Mouse (Mus musculus) lung, adult 2 months (tissue): Measurements from ENCODE around the gene Reps2. TPM values are rescaled to one million over a fixed set of nuclear protein-coding genes. Genes with fewer than 3 reads are reported as not detected.

ENCODE experiments used
- DNase-seq: peaks from one replicate; pipeline ENCODE4 v3.0.0; 2022
- H3K4me1 ChIP-seq: fragments of 200-500 bp; 2 replicates; pipeline ENCODE4 v1.6.1; 2011; ENCODE audit warnings: low read length; ENCODE audit not compliant: control insufficient read depth, insufficient read depth
- H3K4me3 ChIP-seq: fragments of 200-500 bp; replicated peaks from 2 replicates; pipeline ENCODE3; 2011; ENCODE audit warnings: low read depth, mild to moderate bottlenecking, control low read depth, low read length; ENCODE audit errors: extremely low read depth
- CTCF ChIP-seq: fragments of 200-500 bp; IDR thresholded peaks from 2 replicates; pipeline ENCODE4 v1.5.1; 2011; ENCODE audit warnings: mild to moderate bottlenecking, low read length, control low read depth; ENCODE audit not compliant: insufficient read depth
- POLR2A ChIP-seq: fragments of 200-500 bp; IDR thresholded peaks from 2 replicates; pipeline ENCODE4 v1.6.1; 2011; ENCODE audit warnings: low read depth, mild to moderate bottlenecking, control low read depth, low read length, borderline replicate concordance; ENCODE audit errors: extremely low read depth
- WGBS: fragments of 180-500 bp; shearing (Covaris S2); methylation state at CpG from one replicate; pipeline ENCODE4 v1.1.7; 2018; 5-methylcytosine and 5-hydroxymethylcytosine counted together
- polyA plus RNA-seq: library from polyadenylated mRNA; depleted of rRNA; stranded (reverse); fragments of >200 nt; gene quantifications from 2 replicates; pipeline ENCODE4 v1.2.3, GENCODE M21; 2012

Gene Reps2
- polyA plus RNA-seq, 1 experiment, result 7.7 TPM

- no peak for TF ChIP-seq CTCF
- no peak for TF ChIP-seq POLR2A
- 64% methylated on average over 7 of the region's 7 CpGs for WGBS
- DNase-seq, result no peak
- Histone ChIP-seq H3K4me1 (no peaks in the 10 kb centered on the region), H3K4me3 (no peak overlapping the region)
These were observed 189.5 kb downstream of the Reps2 start for GRCm38 (mm10) chrX:162453821-162454402.

- no peaks in the 10 kb centered on the region for H3K4me1 ChIP-seq
- no peak overlapping the region for H3K4me3 ChIP-seq
- no peak for TF ChIP-seq CTCF
- TF ChIP-seq POLR2A, result no peak
- DNase-seq, result no peak
These were observed 190.8 kb downstream of the Reps2 start for GRCm38 (mm10) chrX:162452642-162453041.

- Histone ChIP-seq H3K4me3 (no peak overlapping the region), H3K4me1 (no peaks in the 10 kb centered on the region)
- WGBS, result 71% methylated on average over 6 of the region's 6 CpGs
- TF ChIP-seq POLR2A (no peak), CTCF (no peak)
- no peak for DNase-seq
These were observed 195.5 kb downstream of the Reps2 start for GRCm38 (mm10) chrX:162447974-162448373.

- TF ChIP-seq POLR2A (no peak), CTCF (no peak)
- H3K4me1 ChIP-seq, result no peaks in the 10 kb centered on the region
- WGBS, result 86% methylated on average over 2 of the region's 2 CpGs
- no peak overlapping the region for H3K4me3 ChIP-seq
- no peak for DNase-seq
These were observed 196.7 kb downstream of the Reps2 start for GRCm38 (mm10) chrX:162446678-162447318.

GRCm38 (mm10) chrX:162443387-162443786 lies 200.1 kb downstream of the Reps2 start:
- no peaks in the 10 kb centered on the region for H3K4me1 ChIP-seq
- no peak overlapping the region for H3K4me3 ChIP-seq
- no peak for TF ChIP-seq CTCF
- 73% methylated on average over 1 of the region's 1 CpGs for WGBS
- DNase-seq, result no peak

GRCm38 (mm10) chrX:162442970-162443369 lies 200.5 kb downstream of the Reps2 start:
- Histone ChIP-seq H3K4me3 (no peak overlapping the region), H3K4me1 (no peaks in the 10 kb centered on the region)
- WGBS, result 38% methylated on average over 1 of the region's 1 CpGs
- TF ChIP-seq CTCF (no peak), POLR2A (no peak)
- DNase-seq, result no peak

- TF ChIP-seq CTCF, result no peak
- TF ChIP-seq POLR2A, result no peak
- WGBS, result 68% methylated on average over 5 of the region's 5 CpGs
- no peak overlapping the region for H3K4me3 ChIP-seq
These were observed 210.5 kb downstream of the Reps2 start for GRCm38 (mm10) chrX:162432776-162433543.

GRCm38 (mm10) chrX:162427698-162428097 lies 215.8 kb downstream of the Reps2 start:
- DNase-seq, result no peak
- H3K4me1 ChIP-seq, result no peaks in the 10 kb centered on the region
- no peak for TF ChIP-seq CTCF
- no peak overlapping the region for H3K4me3 ChIP-seq
- 42% methylated on average over 3 of the region's 3 CpGs for WGBS

More at GRCm38 (mm10) chrX:162432776-162433543, 210.5 kb downstream of the Reps2 start:
- no peak for DNase-seq
- H3K4me1 ChIP-seq, result no peaks in the 10 kb centered on the region

GRCm38 (mm10) chrX:162419431-162419830 lies 224.0 kb downstream of the Reps2 start:
- 65% methylated on average over 3 of the region's 3 CpGs for WGBS
- no peak for DNase-seq
- TF ChIP-seq POLR2A (no peak), CTCF (no peak)
- Histone ChIP-seq H3K4me3 (no peak overlapping the region), H3K4me1 (no peaks in the 10 kb centered on the region)

- Histone ChIP-seq H3K4me3 (no peak overlapping the region), H3K4me1 (no peaks in the 10 kb centered on the region)
- TF ChIP-seq POLR2A (no peak), CTCF (no peak)
- DNase-seq, result no peak
- whole genome bisulfite sequencing, result 78% methylated on average over 2 of the region's 2 CpGs
These were observed 230.3 kb downstream of the Reps2 start for GRCm38 (mm10) chrX:162413124-162413523.
